11 mouse cellular contexts compared by ENCODE assay signal in the genomic region with DNA sequence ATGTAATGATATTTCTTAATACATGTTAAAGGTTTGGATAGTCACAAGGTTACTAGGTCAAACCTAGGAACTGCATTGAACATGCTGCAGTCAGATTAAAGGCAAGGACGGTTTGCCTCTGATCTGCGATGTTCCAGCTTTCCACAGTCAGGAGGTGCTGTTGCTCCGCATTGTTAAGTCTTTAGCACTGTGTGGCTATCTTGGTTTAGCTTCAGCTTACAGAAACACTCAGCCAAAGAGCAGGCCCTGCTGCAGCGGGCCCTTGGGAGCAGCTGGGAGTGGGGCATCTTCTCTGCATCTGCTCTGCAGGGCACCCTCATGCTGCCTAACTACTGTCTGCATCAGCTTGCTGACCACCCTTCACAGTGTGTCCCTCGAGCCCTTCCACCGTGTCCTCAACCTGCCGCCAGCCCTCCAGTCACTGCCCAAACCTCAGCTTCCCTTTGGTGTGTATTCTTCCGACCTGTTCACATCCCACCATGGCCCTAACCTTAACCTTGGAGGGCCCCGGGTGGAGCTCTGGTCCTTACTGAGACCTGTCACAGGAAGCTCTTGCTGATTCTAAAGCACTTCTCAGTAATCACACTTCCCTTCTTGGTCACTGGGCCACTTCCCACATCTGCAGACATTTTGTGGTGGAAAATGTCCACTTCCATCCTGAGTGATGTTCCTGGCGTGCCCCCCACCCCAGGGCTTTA. TPM values are rescaled to one million over a fixed set of nuclear protein-coding genes. Genes with fewer than 3 reads are reported as not detected.
DNase-seq lines count a peak whose midpoint lies in the region; ATAC-seq and TF ChIP-seq lines count a peak whose summit lies in the region.
"Had no signal": no experiment of that assay in that cellular context is flagged by ENCODE, and none has a peak within 500 bp of the region (broad histone marks: within the 10 kb centered on the region; RNA-seq: fewer than 3 reads in every experiment).

No protein-coding gene starts in this region.

- no peak overlapping the region for H3K4me2 ChIP-seq in heart, postnatal 0 days (ENCODE audit: low read depth, low read length)
- no peak overlapping the region for H3K4me2 ChIP-seq in heart, embryonic 12.5 days
- H3K4me2 ChIP-seq in intestine, embryonic 16.5 days (ENCODE audit: low read depth, low read length): no peak overlapping the region

- H3K9me3 ChIP-seq in heart, postnatal 0 days (replicated peaks; ENCODE audit: control insufficient read depth, low read length): no peaks in the 10 kb centered on the region
- no peaks in the 10 kb centered on the region for H3K9me3 ChIP-seq in heart, embryonic 12.5 days (replicated peaks)
- H3K9me3 ChIP-seq in intestine, embryonic 16.5 days (ENCODE audit: control insufficient read depth, low read length): no peaks in the 10 kb centered on the region
- H3K9me3 ChIP-seq: embryonic facial prominence, embryonic 15.5 days had no signal

- H3K27me3 ChIP-seq in heart, postnatal 0 days (ENCODE audit: control insufficient read depth, insufficient read depth, low read length): peaks cover 7% of the 10 kb centered on the region; the same call in 1 of the 2 replicates
- peaks cover 16% of the 10 kb centered on the region for H3K27me3 ChIP-seq in heart, embryonic 12.5 days (replicated peaks)
- 0 out of 2 replicates have a peak, but pooled peaks cover 2% of the 10 kb centered on the region for H3K27me3 ChIP-seq in intestine, embryonic 16.5 days (replicated peaks; ENCODE audit: control insufficient read depth, insufficient read depth, low read length)
- H3K27me3 ChIP-seq: embryonic facial prominence, embryonic 15.5 days; Patski had no signal

- no peak overlapping the region for H3K4me3 ChIP-seq in heart, postnatal 0 days (ENCODE audit: low read depth, low read length)
- no peak overlapping the region for H3K4me3 ChIP-seq in heart, embryonic 12.5 days
- no peak overlapping the region for H3K4me3 ChIP-seq in intestine, embryonic 16.5 days (ENCODE audit: low read length)
- no peak overlapping the region for H3K4me3 ChIP-seq in left cerebral cortex, adult 2 months
- H3K4me3 ChIP-seq: myocyte had no signal

- no peak for TF ChIP-seq EP300 in heart, postnatal 0 days (IDR thresholded peaks at IDR 0.05; ENCODE audit: low read depth)

- H3K4me1 ChIP-seq in heart, postnatal 0 days (ENCODE audit: control insufficient read depth, insufficient read depth): no peaks in the 10 kb centered on the region
- H3K4me1 ChIP-seq in heart, embryonic 12.5 days (replicated peaks): peaks cover 5% of the 10 kb centered on the region; the same call in 1 of the 2 replicates
- peaks cover 4% of the 10 kb centered on the region; the same call in 1 of the 2 replicates for H3K4me1 ChIP-seq in intestine, embryonic 16.5 days (ENCODE audit: control insufficient read depth, insufficient read depth, low read length)

- intact Hi-C loops in left cerebral cortex, adult 2 months (cut with DNase I): loop anchor here (2.0 kb wide), 2 partner anchors 27 to 265 kb away; no protein-coding TSS in a partner anchor

- 53% methylated on average over 10 of the region's 10 CpGs for WGBS in heart, postnatal 0 days
- 50% methylated on average over 10 of the region's 10 CpGs for WGBS in heart, embryonic 12.5 days
- WGBS in intestine, embryonic 16.5 days: 59% methylated on average over 10 of the region's 10 CpGs

- H3K27ac ChIP-seq in heart, postnatal 0 days (ENCODE audit: low read depth): no peak overlapping the region
- no peak overlapping the region for H3K27ac ChIP-seq in heart, embryonic 12.5 days (ENCODE audit: poor library complexity, severe bottlenecking)
- H3K27ac ChIP-seq in intestine, embryonic 16.5 days (ENCODE audit: low read length): no peak overlapping the region
- H3K27ac ChIP-seq in left cerebral cortex, adult 2 months: no peak overlapping the region
- H3K27ac ChIP-seq: embryonic facial prominence, embryonic 15.5 days had no signal

- ATAC-seq in heart, postnatal 0 days (ENCODE audit: insufficient read depth, low read depth): no peak
- ATAC-seq in heart, embryonic 12.5 days (ENCODE audit: insufficient number of reproducible peaks, low FRiP score): no peak
- ATAC-seq in intestine, embryonic 16.5 days: peak; percentile 12; the same call in 1 of the 2 replicates

- DNase-seq in heart, postnatal 0 days (ENCODE audit: low spot score): no peak
- peak; percentile 54 for DNase-seq in 416B (ENCODE audit: low read depth)
- peak; percentile 54 for DNase-seq in MN1 (ENCODE audit: low spot score)
- no peak for DNase-seq in kidney, postnatal 36 days
- no peak for DNase-seq in left cerebral cortex, adult 2 months (ENCODE audit: extremely low spot score in 1 of 2, low spot score in 2 of 2)
- DNase-seq in urinary bladder, postnatal 4 days (ENCODE audit: low spot score in 2 of 2): no peak

- no peak overlapping the region for H3K9ac ChIP-seq in heart, postnatal 0 days (replicated peaks; ENCODE audit: low read depth, low read length)
- no peak overlapping the region for H3K9ac ChIP-seq in heart, embryonic 12.5 days
- H3K9ac ChIP-seq in intestine, embryonic 16.5 days (ENCODE audit: low read depth, low read length): no peak overlapping the region
- H3K9ac ChIP-seq: embryonic facial prominence, embryonic 15.5 days had no signal

- TF ChIP-seq CTCF in heart, postnatal 0 days (IDR thresholded peaks at IDR 0.05; ENCODE audit: low read depth): peak; percentile 20
- TF ChIP-seq CTCF in left cerebral cortex, adult 2 months (IDR thresholded peaks at IDR 0.05): no peak; the same call in 1 of the 2 replicates

- H3K36me3 ChIP-seq in heart, postnatal 0 days (replicated peaks; ENCODE audit: control insufficient read depth, insufficient read depth, low read length): peaks cover 50% of the 10 kb centered on the region
- peaks cover 45% of the 10 kb centered on the region for H3K36me3 ChIP-seq in heart, embryonic 12.5 days
- H3K36me3 ChIP-seq in intestine, embryonic 16.5 days (ENCODE audit: control insufficient read depth, insufficient read depth, low read length): peaks cover 20% of the 10 kb centered on the region

RNA-seq across cellular contexts. Expression of a gene that starts 17.5 kb away (rescaled TPM):
- total RNA-seq in heart, postnatal 0 days (2014; rRNA removed; ENCODE audit: low replicate concordance): 72.2 and 109 TPM in 2 replicates
- polyA plus RNA-seq in heart, postnatal 0 days (2015; fragmentation: Nextera tagmentation; extraction: Ambion mirVana): 75.1 and 77.5 TPM in 2 replicates
- polyA plus RNA-seq in heart, embryonic 12.5 days (2016; fragmentation: Nextera tagmentation; extraction: Ambion mirVana): 19.3 and 20.1 TPM in 2 replicates
- 20.6 and 22.7 TPM in 2 replicates for polyA plus RNA-seq in intestine, embryonic 16.5 days (2015; fragmentation: Nextera tagmentation; extraction: Ambion mirVana)
- 10 to 100 TPM; 26.1 to 28.7 TPM for total RNA-seq in left cerebral cortex, adult 2 months (2021)

RNA-seq across cellular contexts. Expression of a gene that starts 21.7 kb away (rescaled TPM):
- not detected in 2 replicates for total RNA-seq in heart, postnatal 0 days (2014; rRNA removed; ENCODE audit: low replicate concordance)
- 0.38 and 1.0 TPM in 2 replicates for polyA plus RNA-seq in heart, postnatal 0 days (2015; fragmentation: Nextera tagmentation; extraction: Ambion mirVana)
- polyA plus RNA-seq in heart, embryonic 12.5 days (2016; fragmentation: Nextera tagmentation; extraction: Ambion mirVana): 0.27 and 0.54 TPM in 2 replicates
- polyA plus RNA-seq in intestine, embryonic 16.5 days (2015; fragmentation: Nextera tagmentation; extraction: Ambion mirVana): 8.0 and 9.2 TPM in 2 replicates
- total RNA-seq in left cerebral cortex, adult 2 months (2021): under 1 TPM in 1 of 2 experiments, not detected in 1; 0.40 TPM

RNA-seq across cellular contexts. Expression of a gene that starts 34.3 kb away (rescaled TPM):
- not detected in 2 replicates for total RNA-seq in heart, postnatal 0 days (2014; rRNA removed; ENCODE audit: low replicate concordance)
- polyA plus RNA-seq in heart, postnatal 0 days (2015; fragmentation: Nextera tagmentation; extraction: Ambion mirVana): 0.07 TPM in 1 of 2 replicates, not detected in the other
- polyA plus RNA-seq in heart, embryonic 12.5 days (2016; fragmentation: Nextera tagmentation; extraction: Ambion mirVana): 0.71 and 0.75 TPM in 2 replicates
- polyA plus RNA-seq in intestine, embryonic 16.5 days (2015; fragmentation: Nextera tagmentation; extraction: Ambion mirVana): 1.3 and 1.6 TPM in 2 replicates
- total RNA-seq in left cerebral cortex, adult 2 months (2021): 10 to 100 TPM; 63.3 to 80.9 TPM
- polyA plus RNA-seq: myocyte had no signal

Comparison
In these comparisons a context has a peak if more than half of its experiments do, and no peak if none do; other contexts are left out.
1. DNase-seq: peak in 416B (single experiment) and MN1 (single experiment); none in heart, postnatal 0 days (single experiment), kidney, postnatal 36 days (0 of 2), left cerebral cortex, adult 2 months (0 of 2) and urinary bladder, postnatal 4 days (0 of 2).